Mouse (Mus musculus) erythroblast, embryonic 14.5 days (primary cell): ENCODE results near the gene Skap1. TPM values are rescaled to one million over a fixed set of nuclear protein-coding genes. Genes with fewer than 3 reads are reported as not detected.
"Not testable (repeated sequence)": the region's sequence is repeated elsewhere in the genome, so short reads cannot be mapped to it uniquely, and the experiment has no call there.

Experiments
- H3K27me3 ChIP-seq: 2 replicates; pipeline ENCODE4 v1.6.1; 2012; ENCODE audit warnings: inconsistent platforms; ENCODE audit not compliant: control insufficient read depth
- H3K36me3 ChIP-seq: 2 replicates; pipeline ENCODE4 v1.6.1; 2012; ENCODE audit warnings: mild to moderate bottlenecking, inconsistent platforms; ENCODE audit not compliant: control insufficient read depth
- H3K4me1 ChIP-seq: 2 replicates; pipeline ENCODE4 v1.6.1; 2012; ENCODE audit warnings: inconsistent platforms; ENCODE audit not compliant: control insufficient read depth
- H3K4me3 ChIP-seq: replicated peaks from 2 replicates; pipeline ENCODE3; 2012; ENCODE audit warnings: moderate library complexity, mild to moderate bottlenecking, inconsistent platforms
- H3K9me3 ChIP-seq: 2 replicates; pipeline ENCODE4 v1.6.1; 2012; ENCODE audit warnings: low read length, inconsistent platforms, mixed read lengths; ENCODE audit not compliant: control insufficient read depth
- GATA1 ChIP-seq: IDR thresholded peaks from 2 replicates; pipeline ENCODE4 v1.6.1; 2012; ENCODE audit warnings: low read length, inconsistent platforms, mixed read lengths
- TAL1 ChIP-seq: IDR thresholded peaks from 3 replicates; pipeline ENCODE4 v1.6.1; 2012; ENCODE audit warnings: low read length, inconsistent platforms, mixed read lengths
- polyA plus RNA-seq: library from polyadenylated mRNA; stranded (reverse); fragments of >175 nt; gene quantifications from 2 replicates; pipeline ENCODE4 v1.2.3, GENCODE M21; 2012

The Skap1 gene
- polyA plus RNA-seq, 1 experiment, result not detected

DNA sequence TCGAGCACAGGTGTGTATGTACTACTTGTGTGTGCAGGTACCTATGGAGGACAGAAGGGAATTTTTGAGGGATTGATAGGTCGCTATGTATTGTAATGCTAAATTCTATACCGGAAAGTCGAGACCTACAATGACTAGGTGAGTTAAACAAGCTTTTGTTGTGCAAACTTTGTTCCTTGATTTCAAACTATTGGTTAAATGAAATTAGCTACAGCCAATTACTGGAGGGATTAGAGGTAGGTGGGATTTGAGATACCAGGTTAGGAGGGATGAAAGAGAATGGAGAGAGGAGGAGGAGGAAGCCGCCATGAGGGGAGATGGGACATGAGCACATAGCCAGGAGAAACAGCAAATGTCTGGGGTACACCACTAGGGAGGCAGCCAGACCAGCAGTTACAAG lies 315.9 kb downstream of the Skap1 start:
- TF ChIP-seq TAL1 (no peak), GATA1 (no peak)
- no peaks in the 10 kb centered on the region for H3K9me3 ChIP-seq
- H3K36me3 ChIP-seq, result no peaks in the 10 kb centered on the region; the same call in 1 of the 2 replicates
- H3K4me1 ChIP-seq, result peaks cover 28% of the 10 kb centered on the region
- H3K4me3 ChIP-seq, result no peak overlapping the region
- no peaks in the 10 kb centered on the region for H3K27me3 ChIP-seq

DNA sequence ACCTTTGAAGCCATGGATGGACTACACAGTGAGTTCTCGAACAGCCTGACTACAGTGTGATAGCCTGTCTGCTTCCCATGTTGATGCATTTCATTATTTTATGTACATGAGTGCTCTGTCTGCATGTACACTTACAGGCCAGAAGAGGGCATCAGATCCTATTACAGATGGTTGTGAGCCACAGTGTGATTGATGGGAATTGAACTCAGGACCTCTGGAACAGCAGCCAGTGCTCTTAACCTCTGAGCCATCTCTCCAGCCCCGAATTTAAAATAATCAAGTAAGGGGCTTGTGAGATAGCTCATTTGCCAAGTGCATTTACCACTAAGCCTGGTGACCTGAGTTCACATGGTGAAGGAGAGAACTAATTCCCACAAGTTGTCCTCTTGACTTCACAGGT lies 317.0 kb downstream of the Skap1 start:
- Histone ChIP-seq H3K4me3 (no peak overlapping the region), H3K36me3 (no peaks in the 10 kb centered on the region), H3K9me3 (no peaks in the 10 kb centered on the region), H3K27me3 (peaks cover 3% of the 10 kb centered on the region; the same call in 1 of the 2 replicates), H3K4me1 (peaks cover 18% of the 10 kb centered on the region)
- no peak for TF ChIP-seq TAL1
- no peak for TF ChIP-seq GATA1

DNA sequence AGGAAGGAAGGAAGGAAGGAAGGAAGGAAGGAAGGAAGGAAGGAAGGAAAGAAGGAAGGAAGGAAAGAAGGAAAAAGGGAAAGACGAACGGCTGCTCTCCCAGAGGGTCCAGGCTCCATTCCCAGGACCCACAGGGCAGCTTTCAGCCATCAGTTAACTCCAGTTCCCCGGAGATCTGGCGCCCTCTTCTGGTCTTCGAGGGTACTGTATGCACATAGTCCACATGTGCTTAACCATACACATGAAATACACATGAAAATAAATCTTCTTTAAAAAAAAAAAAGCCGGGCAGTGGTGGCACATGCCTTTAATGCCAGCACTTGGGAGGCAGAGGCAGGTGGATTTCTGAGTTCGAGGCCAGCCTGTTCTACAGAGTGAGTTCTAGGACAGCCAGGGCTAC lies 320.5 kb downstream of the Skap1 start:
- H3K27me3 ChIP-seq, H3K36me3 ChIP-seq, H3K4me1 ChIP-seq, H3K9me3 ChIP-seq, H3K4me3 ChIP-seq: not testable (repeated sequence)

DNA sequence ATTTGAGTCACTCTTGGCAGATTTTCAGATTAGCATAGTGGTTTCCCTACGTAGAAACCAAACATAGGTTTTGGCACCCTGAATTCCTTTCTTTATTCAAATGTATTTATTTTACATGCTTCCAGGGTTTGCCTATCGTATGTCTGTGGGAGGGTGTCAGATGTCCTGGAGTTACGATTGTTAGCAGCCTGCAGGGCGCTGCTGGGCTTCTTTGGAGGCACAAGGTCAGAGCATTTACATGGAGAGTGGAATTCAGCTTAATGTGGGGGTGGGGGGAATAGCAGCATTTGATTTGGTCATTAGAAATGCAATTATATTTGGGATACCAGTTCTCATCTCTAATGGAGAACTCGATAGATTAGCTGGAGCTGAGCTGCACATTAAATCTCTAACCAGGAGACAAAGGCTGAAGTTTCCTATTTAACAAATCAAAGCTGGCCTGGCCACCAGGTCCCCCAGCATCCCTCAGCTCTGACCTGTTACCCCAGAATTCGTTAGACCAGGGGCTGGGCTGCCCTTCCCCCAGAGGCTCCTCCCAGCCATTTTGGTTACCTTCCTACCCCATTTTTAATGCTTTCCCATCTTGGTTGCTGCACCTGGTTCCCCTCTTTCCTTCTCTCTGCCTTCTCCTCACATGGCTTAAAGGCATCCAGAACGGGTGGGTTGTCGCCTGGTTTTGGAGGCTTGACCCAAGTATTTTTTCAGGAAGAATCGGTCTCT lies 322.5 kb downstream of the Skap1 start:
- Histone ChIP-seq H3K27me3 (peaks cover 5% of the 10 kb centered on the region), H3K36me3 (peaks cover 13% of the 10 kb centered on the region), H3K9me3 (no peaks in the 10 kb centered on the region), H3K4me3 (no peak overlapping the region), H3K4me1 (peaks cover 20% of the 10 kb centered on the region)
- TF ChIP-seq TAL1 (no peak), GATA1 (no peak)

DNA sequence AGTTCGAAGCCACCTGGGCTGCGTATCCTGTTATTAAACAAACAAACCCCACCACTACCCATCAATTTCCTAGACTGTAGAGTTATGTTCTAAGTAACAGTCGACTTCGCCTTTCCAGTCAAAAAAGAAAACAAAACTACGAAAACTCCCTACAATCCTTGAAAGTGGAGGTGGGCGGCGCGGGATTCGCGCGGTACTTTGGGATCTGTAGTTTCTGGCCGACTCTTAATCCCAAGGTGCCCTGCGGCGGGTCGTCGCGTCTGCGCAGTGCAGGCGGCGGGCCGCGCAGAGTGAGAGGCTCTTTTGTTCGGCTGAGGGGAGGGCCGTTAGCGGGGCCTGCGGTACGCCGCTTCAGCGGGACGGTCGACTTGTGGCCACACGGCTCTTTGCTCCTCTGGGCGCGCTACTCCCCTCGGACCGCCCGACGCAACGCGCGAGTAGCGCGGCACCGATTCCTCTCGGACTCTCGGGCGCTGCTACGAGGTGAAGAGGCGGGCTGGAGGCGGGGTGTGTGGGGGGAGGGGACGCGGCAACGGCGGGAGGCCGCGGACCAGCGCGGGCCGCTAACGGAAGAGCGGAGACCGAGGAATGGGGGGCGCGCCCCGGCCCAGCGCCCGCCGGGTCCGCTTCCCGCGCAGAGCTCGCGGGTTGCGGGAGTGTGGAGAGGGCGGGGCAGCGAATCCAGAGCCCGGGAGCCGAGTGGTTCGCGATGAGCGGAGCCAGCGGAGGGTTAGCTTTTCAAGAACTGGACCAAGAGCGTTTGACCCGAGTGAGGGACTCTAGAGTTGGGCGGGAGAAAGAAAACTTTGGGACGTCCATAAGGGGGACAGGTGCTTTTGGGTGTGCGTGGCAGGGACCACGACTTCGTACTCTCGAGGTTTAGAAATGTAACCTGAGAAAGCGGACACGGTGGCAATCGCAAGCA lies 324.7 kb downstream of the Skap1 start, which contains the start of gene Cbx1:
Gene Cbx1, plus strand, starts transcription at position 257 of the 925 bp plus-strand sequence.
- H3K27me3 ChIP-seq, result peaks cover 5% of the 10 kb centered on the region

DNA sequence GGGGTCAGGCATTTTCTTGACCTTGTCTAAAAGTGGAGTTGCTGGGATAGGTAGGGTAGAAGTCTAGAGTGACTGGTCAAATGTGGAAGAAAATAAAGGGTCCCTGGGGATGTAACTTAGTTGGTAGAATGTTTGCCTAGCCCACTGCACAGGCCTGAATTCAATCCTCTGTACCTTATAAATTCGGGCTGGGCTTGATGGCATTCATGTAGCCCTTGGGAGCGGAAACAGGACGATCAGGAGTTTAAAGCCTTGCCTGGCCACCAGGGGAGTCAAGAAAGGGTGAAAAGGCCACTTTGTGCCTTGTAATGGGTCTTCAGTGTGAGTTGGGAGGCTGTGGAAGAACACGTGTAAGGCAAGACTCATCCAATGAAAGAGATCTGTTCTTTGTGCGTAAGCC lies 325.6 kb downstream of the Skap1 start:
- Histone ChIP-seq H3K9me3 (no peaks in the 10 kb centered on the region), H3K27me3 (peaks cover 5% of the 10 kb centered on the region), H3K4me1 (peaks cover 30% of the 10 kb centered on the region), H3K36me3 (peaks cover 29% of the 10 kb centered on the region), H3K4me3 (peak overlapping the region; percentile 95)
- TF ChIP-seq TAL1, result no peak
- no peak for TF ChIP-seq GATA1

More for the DNA sequence above, 324.7 kb downstream of the Skap1 start, which contains the start of gene Cbx1:
- Histone ChIP-seq H3K36me3 (peaks cover 28% of the 10 kb centered on the region), H3K4me3 (peak within 1 kb of the TSS; percentile 95), H3K4me1 (peaks cover 30% of the 10 kb centered on the region), H3K9me3 (no peaks in the 10 kb centered on the region)
- no peak for TF ChIP-seq TAL1
- no peak for TF ChIP-seq GATA1

DNA sequence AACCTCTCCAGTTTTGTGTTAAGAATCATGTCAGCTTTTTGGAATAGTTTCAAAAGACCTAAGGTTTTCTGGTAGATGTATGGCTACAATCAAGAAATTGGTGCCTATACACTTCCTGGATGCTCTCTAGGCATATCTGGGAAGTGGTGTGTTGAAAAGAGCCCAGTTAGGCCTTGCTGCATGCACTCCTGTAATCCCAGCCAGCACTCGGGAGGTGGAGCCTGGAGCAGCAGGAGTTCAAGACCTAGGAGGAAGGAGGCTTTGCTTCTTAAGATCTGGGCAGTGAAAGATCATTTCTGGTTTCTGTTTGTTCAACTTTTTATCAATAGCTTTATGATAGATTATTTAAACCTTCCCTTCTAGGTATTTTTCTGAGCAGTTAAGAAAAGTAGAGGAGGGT lies 326.3 kb downstream of the Skap1 start:
- peaks cover 34% of the 10 kb centered on the region for H3K4me1 ChIP-seq
- H3K36me3 ChIP-seq, result peaks cover 34% of the 10 kb centered on the region
- peaks cover 5% of the 10 kb centered on the region for H3K27me3 ChIP-seq
- peak overlapping the region; percentile 95 for H3K4me3 ChIP-seq
- H3K9me3 ChIP-seq, result no peaks in the 10 kb centered on the region
- TF ChIP-seq GATA1 (no peak), TAL1 (no peak)

DNA sequence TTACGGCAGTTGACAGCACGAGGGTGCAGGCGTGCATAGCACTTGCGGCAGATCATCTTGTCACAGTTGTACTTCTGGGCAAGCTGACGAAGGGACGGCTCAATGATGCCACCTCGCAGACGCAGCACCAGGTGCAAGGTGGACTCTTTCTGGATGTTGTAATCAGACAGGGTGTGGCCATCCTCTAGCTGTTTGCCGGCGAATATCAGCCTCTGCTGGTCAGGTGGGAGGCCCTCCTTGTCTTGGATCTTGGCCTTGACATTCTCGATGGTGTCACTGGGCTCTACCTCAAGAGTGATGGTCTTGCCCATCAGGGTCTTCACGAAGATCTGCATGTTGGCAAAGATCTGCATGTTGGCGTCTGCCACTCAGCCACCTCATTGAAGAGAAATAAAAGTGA lies 331.1 kb downstream of the Skap1 start:
- Histone ChIP-seq H3K4me3 (no peak overlapping the region), H3K4me1 (peaks cover 20% of the 10 kb centered on the region), H3K36me3 (peaks cover 71% of the 10 kb centered on the region), H3K9me3 (no peaks in the 10 kb centered on the region), H3K27me3 (no peaks in the 10 kb centered on the region)
- no peak for TF ChIP-seq TAL1
- TF ChIP-seq GATA1, result no peak

DNA sequence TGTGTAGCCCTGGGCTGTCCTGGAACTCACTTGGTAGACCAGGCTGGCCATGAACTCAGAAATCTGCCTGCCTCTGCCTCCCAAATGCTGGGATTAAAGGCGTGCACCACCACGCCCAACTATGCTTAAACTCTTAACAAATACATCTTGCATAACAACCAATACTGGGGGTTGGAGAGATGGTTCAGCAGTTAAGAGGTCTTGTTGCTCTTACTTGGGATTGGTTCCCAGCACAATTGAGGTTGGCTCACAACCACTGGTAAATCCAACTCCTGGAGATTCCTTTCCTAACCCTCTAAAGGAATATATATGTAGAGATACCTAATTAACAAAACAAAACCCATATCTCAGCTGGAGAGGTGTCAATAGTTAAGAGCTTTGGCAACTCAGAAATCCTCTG lies 331.7 kb downstream of the Skap1 start:
- no peaks in the 10 kb centered on the region for H3K9me3 ChIP-seq
- H3K4me3 ChIP-seq, result no peak overlapping the region
- H3K27me3 ChIP-seq, result no peaks in the 10 kb centered on the region
- peaks cover 15% of the 10 kb centered on the region for H3K4me1 ChIP-seq
- H3K36me3 ChIP-seq, result peaks cover 71% of the 10 kb centered on the region
- no peak for TF ChIP-seq TAL1
- TF ChIP-seq GATA1, result no peak
